Mouse (Mus musculus): ENCODE results near the gene Gabrg2. TPM values are rescaled to one million over a fixed set of nuclear protein-coding genes. Genes with fewer than 3 reads are reported as not detected.

Gabrg2 gene
- polyA plus RNA-seq (2012; ENCODE audit: low replicate concordance) = 0.11 TPM in 1 of 2 replicates, not detected in the other

GRCm38 (mm10) chr11:42000190-42001098 is at the start of gene Gabrg2:
Gene Gabrg2, minus strand, starts transcription at chr11:42000857.

Other genes starting within 250 kb of the Gabrg2 start
- 0.05 TPM in 1 of 2 replicates, not detected in the other for gene Gabra1, start 182.1 kb upstream of the Gabrg2 start, polyA plus RNA-seq (2012; ENCODE audit: low replicate concordance)

All from hematopoietic multipotent progenitor cell, adult 10-12 weeks (in vitro differentiated cells).